Mouse (Mus musculus): ENCODE measurements around the gene Hcrtr1. TPM values are rescaled to one million over a fixed set of nuclear protein-coding genes. Genes with fewer than 3 reads are reported as not detected.

Hcrtr1 gene
- total RNA-seq (2023), result under 1 TPM in 1 of 2 experiments, not detected in 1; 0.29 TPM

DNA sequence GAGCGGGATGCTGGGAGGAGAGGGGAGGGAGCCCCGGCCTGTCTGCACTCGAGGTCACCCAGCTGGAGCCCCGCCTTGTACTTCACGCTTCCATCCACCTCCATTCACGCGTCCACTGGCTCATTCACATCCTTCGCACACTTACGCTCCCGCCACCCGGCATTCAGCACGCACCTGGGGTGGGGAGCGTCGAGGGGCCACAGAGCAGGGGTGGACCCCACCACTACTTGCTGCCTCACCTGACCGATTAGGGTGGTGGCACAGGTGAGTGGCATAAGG is at the start of gene Hcrtr1:
Hcrtr1 (minus strand) TSS at position 146 of the 279 bp plus-strand sequence.

DNA sequence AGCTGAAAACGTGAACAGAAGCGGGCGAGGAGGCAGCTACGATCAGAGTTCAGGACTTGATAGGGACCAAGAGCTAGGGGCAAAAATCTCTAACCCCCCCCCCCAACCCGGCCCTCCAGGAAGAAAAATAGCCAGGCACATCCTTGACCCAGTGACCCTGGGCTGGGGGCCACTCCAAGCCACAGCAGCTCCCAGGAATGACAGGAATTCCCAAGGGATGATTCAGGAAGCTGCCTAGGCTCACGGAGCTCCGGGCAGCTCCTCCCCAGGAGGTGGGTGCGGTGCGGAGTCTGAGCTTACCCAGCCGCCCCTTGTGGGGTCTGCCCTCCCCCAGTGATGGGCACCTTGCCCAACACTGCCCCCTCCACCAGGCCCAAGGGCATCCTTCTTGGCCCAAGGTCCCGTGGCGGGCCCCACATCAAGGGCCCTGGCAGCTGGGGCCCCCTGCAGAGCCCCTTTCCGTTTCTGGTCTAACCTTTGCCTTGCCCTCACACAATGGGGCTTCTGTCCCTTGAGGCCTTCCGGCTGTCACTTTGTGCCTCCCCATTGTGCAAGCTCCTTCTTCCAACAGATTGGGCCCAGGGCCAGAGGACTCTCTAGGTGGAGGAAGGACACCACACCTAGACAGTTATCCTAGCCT is 36.0 kb upstream of the Hcrtr1 start, which contains the start of gene Tinagl1:
Tinagl1 (minus strand) TSS at position 51 of the 640 bp plus-strand sequence.

GRCm38 (mm10) chr4:130102111-130102651 is 37.0 kb downstream of the Hcrtr1 start, which contains the start of gene Pef1:
Gene Pef1 (plus strand): TSS chr4:130102558.

Other genes starting within 250 kb of the Hcrtr1 start
- gene Spocd1, start 210.1 kb downstream of the Hcrtr1 start, total RNA-seq (2023), result under 1 TPM; 0.24 TPM
- gene Adgrb2, start 154.5 kb downstream of the Hcrtr1 start, total RNA-seq (2023), result not detected
- under 1 TPM in 1 of 2 experiments, not detected in 1; 0.09 TPM for gene Col16a1, start 91.5 kb downstream of the Hcrtr1 start, total RNA-seq (2023)
- gene Pef1, start 36.8 kb downstream of the Hcrtr1 start, total RNA-seq (2023), result 10 to 100 TPM; 60.1 to 65.8 TPM
- 10 to 100 TPM; 66.2 to 75.3 TPM for gene Tinagl1, start 35.8 kb upstream of the Hcrtr1 start, total RNA-seq (2023)
- gene Gm853, start 83.0 kb upstream of the Hcrtr1 start, total RNA-seq (2023), result not detected
- gene Serinc2, start 139.8 kb upstream of the Hcrtr1 start, total RNA-seq (2023), result 1 to 10 TPM; 1.3 to 1.4 TPM
- gene Fabp3, start 169.2 kb upstream of the Hcrtr1 start, total RNA-seq (2023), result not detected
- not detected for gene Gm10570, start 169.3 kb upstream of the Hcrtr1 start, total RNA-seq (2023)
- 10 to 100 TPM; 18.4 to 23.6 TPM for gene Zcchc17, start 220.6 kb upstream of the Hcrtr1 start, total RNA-seq (2023)
- 10 to 100 TPM; 38.2 to 41.7 TPM for gene Snrnp40, start 220.8 kb upstream of the Hcrtr1 start, total RNA-seq (2023)

Data from neutrophil, adult 59 days (primary cell).